Mouse (Mus musculus): ENCODE data around the gene Slc23a4. TPM values are rescaled to one million over a fixed set of nuclear protein-coding genes. Genes with fewer than 3 reads are reported as not detected.

Slc23a4 gene
- total RNA-seq, 1 experiment: 2.1 TPM

DNA sequence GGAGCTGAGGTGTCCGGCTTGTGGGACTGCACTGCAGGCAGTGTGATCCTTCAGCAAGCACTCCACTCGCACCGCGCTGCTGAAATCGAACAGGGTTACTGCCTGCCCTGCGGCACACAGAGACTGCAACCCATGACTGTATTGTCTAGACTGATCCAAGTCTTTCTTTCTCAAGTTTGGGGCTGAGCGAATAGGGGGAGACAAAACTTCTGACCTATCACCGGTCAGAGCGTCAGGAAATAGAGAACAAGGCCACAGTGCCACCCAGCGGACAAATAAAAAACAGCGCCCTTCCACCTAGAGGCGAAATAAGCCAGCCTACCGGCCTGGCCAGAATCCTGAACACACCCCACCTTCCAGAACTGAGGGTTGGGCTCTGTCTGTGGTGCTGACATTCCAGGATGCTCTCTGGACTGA, 7.1 kb upstream of the Slc23a4 start:
- peak; percentile 99 for DNase-seq (ENCODE audit: low read depth, low spot score)
- no peak overlapping the region for H3K27ac ChIP-seq (ENCODE audit: insufficient read depth, low read depth, low read length, poor library complexity, severe bottlenecking)
- H3K9ac ChIP-seq (ENCODE audit: insufficient read depth, low read depth, low read length, poor library complexity, severe bottlenecking): peak overlapping the region; percentile 63; the same call in 1 of the 2 replicates
- peak overlapping the region; percentile 44 to 60 for H3K4me3 ChIP-seq (ENCODE audit: insufficient read depth in 1 of 2, low read depth in 1 of 2, low read length in 2 of 2, poor library complexity in 1 of 2, severe bottlenecking in 1 of 2)
- peaks cover 0 to 6% of the 10 kb centered on the region in 2 experiments; a peak in 1 of 4 replicates for H3K4me1 ChIP-seq (ENCODE audit: control insufficient read depth in 2 of 2, insufficient read depth in 2 of 2, low read length in 2 of 2, poor library complexity in 1 of 2)
- in situ Hi-C loops (cut with MboI; ENCODE audit: low sequenced_read_pairs in 2 of 2, unreplicated experiment in 2 of 2): no loop called here
- TF ChIP-seq MAFK (IDR thresholded peaks at IDR 0.05; ENCODE audit: insufficient read depth, low read depth, low read length) (no peak), ZC3H11A (IDR thresholded peaks at IDR 0.05; ENCODE audit: borderline replicate concordance, low read depth, low read length) (peak; percentile 54; the same call in 1 of the 2 replicates), HCFC1 (IDR thresholded peaks at IDR 0.05; ENCODE audit: borderline replicate concordance, insufficient read depth, low read length) (no peak), CHD2 (IDR thresholded peaks at IDR 0.05; ENCODE audit: low read depth, low read length) (no peak), ZNF384 (IDR thresholded peaks at IDR 0.05; ENCODE audit: low read depth, low read length) (no peak)
- H3K36me3 ChIP-seq (ENCODE audit: control insufficient read depth, insufficient read depth, low read length, poor library complexity, severe bottlenecking): no peaks in the 10 kb centered on the region
- H3K9me3 ChIP-seq (ENCODE audit: control insufficient read depth, insufficient read depth, low read depth, low read length): no peaks in the 10 kb centered on the region

DNA sequence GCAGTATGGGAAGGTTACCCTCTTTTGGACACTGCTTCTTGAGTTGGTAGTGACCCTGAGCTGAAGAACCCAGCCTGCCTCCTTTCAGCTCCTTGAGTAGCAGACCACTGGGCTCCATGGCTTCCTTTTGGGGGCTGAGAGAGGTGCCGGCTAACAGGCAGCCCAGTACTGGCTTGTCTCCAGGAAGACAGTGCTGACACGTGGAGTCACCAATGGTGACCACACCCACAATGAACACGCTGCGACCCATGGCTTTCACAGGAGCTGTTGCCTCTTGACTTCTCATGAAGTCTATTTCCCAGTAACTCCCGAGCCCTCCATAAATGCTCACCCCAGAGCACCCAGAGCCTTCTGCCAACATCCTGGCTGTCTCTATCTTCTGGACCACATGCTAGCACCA, 6.5 kb upstream of the Slc23a4 start:
- Histone ChIP-seq H3K9ac (ENCODE audit: insufficient read depth, low read depth, low read length, poor library complexity, severe bottlenecking) (peak overlapping the region; percentile 63; the same call in 1 of the 2 replicates), H3K9me3 (ENCODE audit: control insufficient read depth, insufficient read depth, low read depth, low read length) (no peaks in the 10 kb centered on the region), H3K36me3 (ENCODE audit: control insufficient read depth, insufficient read depth, low read length, poor library complexity, severe bottlenecking) (no peaks in the 10 kb centered on the region), H3K4me3 (ENCODE audit: insufficient read depth in 1 of 2, low read depth in 1 of 2, low read length in 2 of 2, poor library complexity in 1 of 2, severe bottlenecking in 1 of 2) (no peak overlapping the region), H3K4me1 (ENCODE audit: control insufficient read depth in 2 of 2, insufficient read depth in 2 of 2, low read length in 2 of 2, poor library complexity in 1 of 2) (peaks cover 0 to 6% of the 10 kb centered on the region in 2 experiments; a peak in 1 of 4 replicates), H3K27ac (ENCODE audit: insufficient read depth, low read depth, low read length, poor library complexity, severe bottlenecking) (no peak overlapping the region)
- no peak for DNase-seq (ENCODE audit: low read depth, low spot score)
- TF ChIP-seq HCFC1 (IDR thresholded peaks at IDR 0.05; ENCODE audit: borderline replicate concordance, insufficient read depth, low read length) (no peak), MAFK (IDR thresholded peaks at IDR 0.05; ENCODE audit: insufficient read depth, low read depth, low read length) (no peak), CHD2 (IDR thresholded peaks at IDR 0.05; ENCODE audit: low read depth, low read length) (no peak), ZNF384 (IDR thresholded peaks at IDR 0.05; ENCODE audit: low read depth, low read length) (no peak), ZC3H11A (IDR thresholded peaks at IDR 0.05; ENCODE audit: borderline replicate concordance, low read depth, low read length) (no peak)
- in situ Hi-C loops (cut with MboI; ENCODE audit: low sequenced_read_pairs in 2 of 2, unreplicated experiment in 2 of 2): no loop called here

GRCm38 (mm10) chr6:34989263-34989662, 1.1 kb upstream of the Slc23a4 start:
- no peaks in the 10 kb centered on the region for H3K9me3 ChIP-seq (ENCODE audit: control insufficient read depth, insufficient read depth, low read depth, low read length)
- H3K27ac ChIP-seq (ENCODE audit: insufficient read depth, low read depth, low read length, poor library complexity, severe bottlenecking): no peak overlapping the region
- no peaks in the 10 kb centered on the region for H3K36me3 ChIP-seq (ENCODE audit: control insufficient read depth, insufficient read depth, low read length, poor library complexity, severe bottlenecking)
- peaks cover 0 to 25% of the 10 kb centered on the region in 2 experiments; a peak in 2 of 4 replicates for H3K4me1 ChIP-seq (ENCODE audit: control insufficient read depth in 2 of 2, insufficient read depth in 2 of 2, low read length in 2 of 2, poor library complexity in 1 of 2)
- TF ChIP-seq CHD2 (IDR thresholded peaks at IDR 0.05; ENCODE audit: low read depth, low read length) (no peak), ZNF384 (IDR thresholded peaks at IDR 0.05; ENCODE audit: low read depth, low read length) (no peak), HCFC1 (IDR thresholded peaks at IDR 0.05; ENCODE audit: borderline replicate concordance, insufficient read depth, low read length) (no peak), MAFK (IDR thresholded peaks at IDR 0.05; ENCODE audit: insufficient read depth, low read depth, low read length) (no peak), ZC3H11A (IDR thresholded peaks at IDR 0.05; ENCODE audit: borderline replicate concordance, low read depth, low read length) (no peak)
- in situ Hi-C loops (cut with MboI; ENCODE audit: low sequenced_read_pairs in 2 of 2, unreplicated experiment in 2 of 2): no loop called here
- H3K9ac ChIP-seq (ENCODE audit: insufficient read depth, low read depth, low read length, poor library complexity, severe bottlenecking): no peak overlapping the region
- no peak overlapping the region for H3K4me3 ChIP-seq (ENCODE audit: insufficient read depth in 1 of 2, low read depth in 1 of 2, low read length in 2 of 2, poor library complexity in 1 of 2, severe bottlenecking in 1 of 2)
- no peak for DNase-seq (ENCODE audit: low read depth, low spot score)

- Histone ChIP-seq H3K9me3 (ENCODE audit: control insufficient read depth, insufficient read depth, low read depth, low read length) (no peaks in the 10 kb centered on the region), H3K36me3 (ENCODE audit: control insufficient read depth, insufficient read depth, low read length, poor library complexity, severe bottlenecking) (no peaks in the 10 kb centered on the region), H3K27ac (ENCODE audit: insufficient read depth, low read depth, low read length, poor library complexity, severe bottlenecking) (no peak overlapping the region), H3K4me3 (ENCODE audit: insufficient read depth in 1 of 2, low read depth in 1 of 2, low read length in 2 of 2, poor library complexity in 1 of 2, severe bottlenecking in 1 of 2) (no peak overlapping the region; a peak in 1 of 4 replicates), H3K4me1 (ENCODE audit: control insufficient read depth in 2 of 2, insufficient read depth in 2 of 2, low read length in 2 of 2, poor library complexity in 1 of 2) (peaks cover 0 to 25% of the 10 kb centered on the region in 2 experiments; a peak in 2 of 4 replicates), H3K9ac (ENCODE audit: insufficient read depth, low read depth, low read length, poor library complexity, severe bottlenecking) (no peak overlapping the region)
- no peak for TF ChIP-seq MAFK (IDR thresholded peaks at IDR 0.05; ENCODE audit: insufficient read depth, low read depth, low read length)
- TF ChIP-seq CHD2 (IDR thresholded peaks at IDR 0.05; ENCODE audit: low read depth, low read length): no peak
- no peak for TF ChIP-seq HCFC1 (IDR thresholded peaks at IDR 0.05; ENCODE audit: borderline replicate concordance, insufficient read depth, low read length)
- no peak for TF ChIP-seq ZNF384 (IDR thresholded peaks at IDR 0.05; ENCODE audit: low read depth, low read length)
- TF ChIP-seq ZC3H11A (IDR thresholded peaks at IDR 0.05; ENCODE audit: borderline replicate concordance, low read depth, low read length): no peak
- no peak for DNase-seq (ENCODE audit: low read depth, low spot score)
- in situ Hi-C loops (cut with MboI; ENCODE audit: low sequenced_read_pairs in 2 of 2, unreplicated experiment in 2 of 2): no loop called here
Observed at GRCm38 (mm10) chr6:34987085-34987645, 1.0 kb downstream of the Slc23a4 start.
